Mouse (Mus musculus): ENCODE results near the gene Trim50.
A peak's percentile ranks its signal among the peaks of the same experiment; 100 is the strongest.

Gene Trim50

DNA sequence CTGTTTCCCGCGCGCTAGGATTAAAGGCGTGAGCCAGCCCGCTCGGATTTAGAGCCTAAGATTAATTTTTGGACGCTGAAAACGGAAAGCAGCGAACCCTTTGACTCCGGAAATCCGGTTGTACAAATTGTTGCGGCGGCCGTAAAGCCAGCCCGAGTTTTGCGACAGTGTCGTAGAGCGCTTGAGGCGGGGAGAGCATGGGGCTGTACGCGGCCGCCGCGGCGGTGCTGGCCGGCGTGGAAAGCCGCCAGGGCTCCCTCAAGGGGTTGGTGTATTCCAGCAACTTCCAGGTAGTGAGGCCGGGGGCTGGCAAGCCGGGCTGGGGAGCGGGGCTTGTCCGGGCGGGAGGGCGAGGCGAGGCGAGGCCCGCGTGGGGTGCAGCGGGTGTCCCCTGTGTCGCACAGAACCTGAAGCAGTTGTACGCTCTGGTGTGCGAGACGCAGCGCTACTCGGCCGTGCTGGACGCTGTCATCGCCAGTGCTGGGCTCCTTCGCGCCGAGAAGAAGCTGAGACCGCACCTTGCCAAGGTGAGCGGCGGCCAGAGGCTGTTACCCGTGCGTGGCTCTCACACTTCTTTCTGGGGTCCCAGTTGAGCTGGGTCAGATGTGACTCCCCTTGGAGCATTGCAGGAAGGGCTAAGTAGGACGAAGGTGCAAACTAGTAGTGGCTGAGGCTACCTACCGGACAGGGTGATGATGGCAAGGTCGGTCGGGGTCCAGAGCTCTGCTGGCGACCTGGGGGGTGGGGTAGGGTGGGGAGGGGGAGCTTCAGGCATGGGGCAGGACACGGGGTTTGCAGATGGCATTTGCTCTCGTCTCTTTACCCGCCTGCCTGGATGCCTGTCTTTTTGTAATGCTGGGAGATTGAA, 16.9 kb downstream of the Trim50 start, which contains the start of gene Nsun5:
Nsun5 (plus strand) TSS at position 167 of the 868 bp plus-strand sequence.
- DNase-seq, result peak; percentile 78 to 88

- DNase-seq, result no peak
Measured at GRCm38 (mm10) chr5:135371195-135371594, 18.1 kb downstream of the Trim50 start.

DNA sequence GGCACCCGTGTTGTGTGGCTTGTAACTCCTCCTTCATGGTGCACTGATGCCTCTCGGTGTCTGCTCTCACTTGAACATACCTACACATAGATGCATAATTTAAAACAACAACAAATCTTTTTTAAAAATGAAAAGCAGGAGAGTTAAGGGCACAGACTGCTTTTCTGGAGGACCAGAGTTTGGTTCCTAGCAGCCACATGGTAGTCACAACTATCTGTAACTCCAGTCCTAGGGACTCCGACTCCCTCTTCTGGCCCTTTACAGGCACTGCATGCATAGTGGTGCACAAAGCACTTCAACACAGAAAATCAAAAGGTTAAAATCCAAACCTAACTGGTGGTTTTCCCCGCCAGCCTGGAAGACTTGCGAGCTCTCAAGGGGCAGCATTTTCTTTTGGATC, 20.5 kb downstream of the Trim50 start:
- no peak for DNase-seq

- DNase-seq, result no peak
Measured at GRCm38 (mm10) chr5:135375167-135375566, 22.1 kb downstream of the Trim50 start.

- no peak for DNase-seq
Measured at GRCm38 (mm10) chr5:135376341-135376740, 23.2 kb downstream of the Trim50 start.

GRCm38 (mm10) chr5:135380681-135381080, 27.6 kb downstream of the Trim50 start:
- DNase-seq, result no peak

DNA sequence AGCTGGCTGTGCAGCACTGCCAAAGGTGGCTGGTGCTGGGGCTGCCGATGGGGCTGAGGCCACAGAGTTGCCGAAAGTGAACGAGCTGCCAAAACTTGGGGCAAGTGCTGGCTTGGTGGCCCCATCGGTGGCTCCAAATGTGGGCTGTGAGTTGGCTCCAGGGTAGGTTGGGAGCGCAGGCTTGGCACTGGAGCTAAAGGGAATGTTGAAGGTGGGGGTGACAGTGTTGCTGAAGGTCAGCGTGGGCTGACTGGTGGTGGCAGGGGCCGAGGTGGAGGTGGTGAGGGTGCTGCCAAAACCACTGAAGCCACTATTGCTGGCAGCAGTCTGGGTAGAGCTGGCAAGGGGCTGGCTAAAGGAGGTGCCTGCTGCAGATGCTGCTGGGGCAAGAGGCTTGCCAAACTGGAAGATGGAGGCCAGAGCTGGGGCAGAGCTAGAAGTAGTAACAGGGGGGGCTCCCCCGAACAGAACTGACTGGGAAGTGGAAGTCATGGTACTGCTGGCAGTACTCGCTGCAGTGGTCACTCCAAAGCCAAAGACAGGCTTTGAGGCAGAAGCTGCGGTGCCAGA, 28.3 kb downstream of the Trim50 start:
- DNase-seq, result no peak

DNA sequence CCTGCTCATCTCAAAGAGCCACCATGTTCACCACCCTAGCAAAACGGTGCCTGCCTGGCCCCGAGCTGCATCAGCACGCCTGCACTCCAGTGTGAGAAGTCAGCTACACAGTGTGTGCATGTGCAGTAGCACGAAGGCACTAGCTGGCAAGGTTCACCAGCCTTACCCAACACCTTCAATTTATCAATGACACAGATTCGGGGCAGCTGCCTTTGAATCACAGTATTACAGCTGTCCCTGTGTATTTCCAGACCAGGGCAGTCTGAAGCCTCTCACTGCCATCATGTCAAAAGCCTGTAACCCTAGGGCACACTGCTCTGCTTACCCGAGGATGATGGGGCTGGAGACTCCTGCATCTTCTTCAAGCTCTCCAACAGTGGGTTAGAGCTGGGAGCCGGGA, 29.7 kb downstream of the Trim50 start:
- DNase-seq, result no peak

- no peak for DNase-seq
Measured at GRCm38 (mm10) chr5:135383771-135384170, 30.7 kb downstream of the Trim50 start.

DNA sequence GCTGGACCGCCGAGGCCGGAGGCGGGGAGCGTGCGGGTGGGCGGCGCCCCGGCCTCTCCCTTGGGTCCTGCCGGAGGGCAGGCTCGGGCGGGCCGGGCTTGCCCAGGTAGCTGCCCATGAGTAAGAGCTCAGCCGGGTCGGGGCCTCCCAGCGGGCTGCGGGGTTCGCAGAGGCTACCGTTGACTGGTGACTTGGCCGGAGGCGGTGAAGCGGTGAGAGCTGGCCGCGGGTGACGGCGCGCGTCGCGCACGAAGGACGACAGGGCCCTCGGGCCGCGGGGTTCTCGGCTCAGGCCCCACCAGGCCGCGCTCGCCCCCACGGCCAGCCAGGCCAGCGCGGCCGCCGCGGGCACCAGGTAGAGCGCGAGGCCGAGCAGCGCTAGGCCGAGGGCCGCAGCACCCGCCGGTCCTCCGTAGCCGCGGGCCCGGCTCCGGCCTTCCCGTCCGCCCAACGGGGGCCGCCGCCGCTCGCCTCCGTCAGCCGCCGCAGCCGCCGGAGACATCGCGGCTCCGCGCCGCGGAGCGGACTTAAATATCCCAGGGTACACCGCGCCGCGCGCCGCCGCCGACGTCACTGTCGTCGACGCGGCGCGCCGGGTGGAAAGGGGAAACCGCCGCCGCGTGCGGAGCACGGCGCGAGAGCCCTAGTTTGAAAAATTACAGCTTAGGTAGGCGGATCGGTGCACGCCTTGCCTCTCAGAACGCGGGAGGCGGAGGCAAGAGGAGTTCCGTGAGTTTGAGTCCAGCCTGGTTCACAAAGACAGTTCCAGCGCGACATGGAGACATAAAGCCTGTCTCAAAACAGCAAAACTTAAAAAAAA, 41.1 kb downstream of the Trim50 start, which contains the start of gene Pom121:
Pom121 (minus strand) TSS at position 543 of the 820 bp plus-strand sequence.
- DNase-seq, result peak; percentile 72 to 74

DNA sequence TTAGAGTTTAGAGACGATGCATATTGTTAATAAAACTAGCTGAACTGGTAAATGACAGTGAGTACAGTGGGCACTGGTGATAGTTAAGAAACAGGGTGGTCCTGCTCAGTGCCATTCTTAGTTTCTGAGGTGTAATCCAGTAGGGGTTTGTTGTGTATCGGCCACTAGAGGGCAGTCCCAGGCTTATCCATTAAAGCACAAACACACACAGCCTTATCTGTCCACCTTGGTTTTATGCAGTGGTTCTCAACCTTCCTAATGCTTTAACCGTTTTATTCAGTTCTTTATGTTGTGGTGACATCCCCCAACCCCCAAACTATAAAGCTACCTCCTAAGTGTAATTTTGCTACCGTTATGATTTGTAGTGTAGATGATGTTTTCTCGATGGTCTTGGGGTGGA, 42.7 kb downstream of the Trim50 start:
- no peak for DNase-seq

- DNase-seq, result no peak
Measured at GRCm38 (mm10) chr5:135399382-135399781, 46.3 kb downstream of the Trim50 start.

DNA sequence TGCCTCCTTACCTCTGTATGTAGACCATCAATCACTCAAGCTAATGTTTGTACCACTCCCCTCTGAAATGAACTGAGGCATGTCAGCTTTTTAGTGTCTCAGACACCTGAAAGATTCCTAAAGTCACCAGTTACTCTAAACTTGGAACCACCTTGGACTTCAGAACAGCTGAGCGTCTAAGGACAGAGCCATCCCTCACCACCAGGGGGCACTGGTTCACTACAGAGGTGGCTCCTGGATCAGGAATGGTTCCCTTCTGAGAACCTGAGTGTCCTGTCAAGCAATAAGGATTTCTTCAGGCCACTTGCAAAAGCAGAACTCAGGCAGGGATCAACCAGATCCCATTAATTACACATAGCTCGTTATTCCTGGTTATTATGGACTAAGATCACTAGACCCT, 47.1 kb downstream of the Trim50 start:
- DNase-seq, result no peak

- no peak for DNase-seq
Measured at GRCm38 (mm10) chr5:135404623-135405022, 51.5 kb downstream of the Trim50 start.

DNA sequence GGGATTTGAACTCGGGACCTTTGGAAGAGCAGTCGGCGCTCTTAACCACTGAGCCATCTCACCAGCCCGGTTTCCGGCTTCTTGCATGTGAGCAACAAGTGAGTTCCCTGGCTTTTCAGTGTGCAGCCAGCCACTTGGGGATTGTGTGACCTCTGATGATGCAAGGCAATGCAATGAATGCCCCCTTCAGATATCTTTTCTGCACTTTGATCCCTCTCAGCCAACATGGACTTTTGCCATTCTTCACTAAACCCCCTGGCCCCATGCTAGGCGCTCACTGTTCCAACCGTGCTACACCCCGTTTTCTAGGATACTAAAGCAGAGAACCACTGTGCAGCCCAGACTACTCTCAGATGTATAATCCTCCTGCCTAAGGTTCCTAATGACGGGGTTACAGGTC, 52.3 kb downstream of the Trim50 start:
- no peak for DNase-seq

DNA sequence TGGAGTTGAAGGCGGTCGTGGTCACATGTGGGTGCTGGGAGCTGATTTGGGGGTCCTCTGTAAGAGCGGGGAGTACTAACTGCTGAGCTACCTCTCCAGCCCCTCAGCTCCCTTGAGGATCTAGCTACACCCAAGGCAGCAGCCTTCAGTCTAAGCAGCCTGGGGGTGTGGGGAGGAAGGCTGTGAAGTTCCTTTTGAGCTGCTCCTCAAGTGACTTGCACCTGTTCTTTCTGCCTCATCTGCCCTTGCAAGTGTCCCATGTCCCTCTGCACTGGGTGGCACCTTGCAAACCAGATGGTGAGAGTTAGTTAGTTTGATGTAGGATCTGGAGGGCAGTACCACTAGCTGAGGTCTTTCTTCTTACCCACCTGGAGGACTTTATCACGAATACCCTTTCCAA, 55.0 kb downstream of the Trim50 start:
- DNase-seq, result no peak

DNA sequence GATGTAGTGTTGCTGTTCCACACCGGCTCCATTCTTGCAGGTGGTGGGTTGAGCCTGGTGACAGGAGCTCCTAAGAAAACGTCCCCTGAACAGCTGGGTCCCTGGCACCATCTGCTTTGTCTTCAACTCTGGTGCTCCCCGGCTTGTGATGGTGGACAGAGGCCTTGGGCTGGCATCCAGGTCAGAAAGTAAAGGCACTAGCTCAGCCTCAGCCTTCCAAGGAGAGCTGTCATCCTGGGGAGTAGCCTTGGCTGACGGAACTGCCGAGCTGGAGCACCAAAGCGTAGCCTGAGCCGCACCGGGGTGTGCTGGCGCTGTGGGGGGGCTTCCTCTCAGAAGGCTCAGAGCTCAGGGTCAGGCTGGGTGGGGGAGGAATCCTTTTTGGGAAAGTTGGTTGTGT, 57.2 kb downstream of the Trim50 start:
- no peak for DNase-seq
